Mouse (Mus musculus) limb, embryonic 14.5 days (tissue): ENCODE results near the gene Dnlz. TPM values are rescaled to one million over a fixed set of nuclear protein-coding genes. Genes with fewer than 3 reads are reported as not detected.

Source experiments
- ATAC-seq: fragments of 200-750 bp; cut with Nextera tagmentation; 2 replicates; pipeline ENCODE4 v1.8.0; 2017; ENCODE audit warnings: low read depth, moderate number of reproducible peaks, moderate TSS enrichment; ENCODE audit not compliant: low FRiP score
- DNase-seq: peaks from one replicate; pipeline ENCODE4 v3.0.0-alpha.2; 2015; ENCODE audit warnings: low spot score
- H3K27ac ChIP-seq: fragments of 300-500 bp; sonication (generic); replicated peaks from 2 replicates; pipeline ENCODE4 v1.5.1; 2014; ENCODE audit warnings: low read depth, mild to moderate bottlenecking, low read length, moderate library complexity, mixed read lengths
- H3K27me3 ChIP-seq: fragments of 300-500 bp; sonication (generic); 2 replicates; pipeline ENCODE4 v1.6.1; 2014; ENCODE audit warnings: low read length, mixed read lengths; ENCODE audit not compliant: control insufficient read depth, insufficient read depth
- H3K36me3 ChIP-seq: fragments of 300-500 bp; sonication (generic); 2 replicates; pipeline ENCODE4 v1.6.1; 2014; ENCODE audit warnings: mild to moderate bottlenecking, low read length, moderate library complexity, mixed read lengths; ENCODE audit not compliant: control insufficient read depth, insufficient read depth
- H3K4me1 ChIP-seq: fragments of 300-500 bp; sonication (generic); 2 replicates; pipeline ENCODE4 v1.6.1; 2014; ENCODE audit warnings: antibody characterized with exemption, low read length, mixed read lengths; ENCODE audit not compliant: control insufficient read depth, insufficient read depth
- H3K4me2 ChIP-seq: fragments of 300-500 bp; sonication (generic); replicated peaks from 2 replicates; pipeline ENCODE4 v1.6.1; 2014; ENCODE audit warnings: low read depth, mild to moderate bottlenecking, low read length, moderate library complexity; ENCODE audit not compliant: severe bottlenecking
- H3K4me3 ChIP-seq: fragments of 300-500 bp; sonication (generic); replicated peaks from 2 replicates; pipeline ENCODE4 v1.5.1; 2014; ENCODE audit warnings: low read length
- H3K9ac ChIP-seq: fragments of 300-500 bp; sonication (generic); 2 replicates; pipeline ENCODE4 v1.6.1; 2014; ENCODE audit warnings: mild to moderate bottlenecking, low read depth, low read length, moderate library complexity; ENCODE audit not compliant: severe bottlenecking
- H3K9me3 ChIP-seq: fragments of 300-500 bp; sonication (generic); 2 replicates; pipeline ENCODE4 v1.6.1; 2016; ENCODE audit warnings: low read length; ENCODE audit not compliant: control insufficient read depth
- POLR2A ChIP-seq: fragments of 200-500 bp; IDR thresholded peaks from 2 replicates; pipeline ENCODE4 v1.8.0; 2012; ENCODE audit warnings: inconsistent platforms, mild to moderate bottlenecking, moderate library complexity, borderline replicate concordance; ENCODE audit not compliant: insufficient read depth, insufficient read length; ENCODE audit errors: extremely low read depth
- WGBS: fragments of 180-500 bp; shearing (Covaris S2); extraction: QIAGEN DNeasy Blood & Tissue Kit; methylation state at CpG from one replicate; pipeline ENCODE4 v1.1.7; 2014; 5-methylcytosine and 5-hydroxymethylcytosine counted together
- polyA plus RNA-seq, 2 experiments: library from polyadenylated mRNA; depleted of rRNA in 1 of 2; stranded (reverse) in 1 of 2; unstranded in 1 of 2; fragments of >200 nt; fragmentation: Nextera tagmentation in 1 of 2; extraction: Ambion mirVana in 1 of 2; gene quantifications; 2 replicates each; pipeline versions ENCODE4 v1.2.1 to v1.2.3; 2012 to 2014

Dnlz gene
- polyA plus RNA-seq, 2 experiments = 28.2 to 31.1 TPM

DNA sequence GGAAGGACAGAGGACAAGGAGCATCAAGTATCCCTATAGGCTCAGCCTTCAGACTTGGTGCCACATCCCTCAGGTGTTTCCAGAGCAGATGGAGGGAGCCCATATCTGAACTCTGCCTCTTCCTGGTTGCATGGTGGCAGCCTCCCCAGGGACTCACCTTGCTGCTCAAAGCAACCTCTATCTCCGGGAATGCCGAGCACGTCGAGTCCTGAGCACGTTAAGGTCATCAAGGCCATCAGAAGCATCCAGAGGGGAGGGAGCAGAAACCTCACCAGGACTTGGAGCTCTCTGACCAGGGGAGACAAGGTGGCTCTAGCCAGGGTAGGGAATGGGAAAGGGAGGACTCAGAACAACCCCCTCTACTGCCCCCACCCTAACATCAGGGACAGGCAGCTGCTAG is 11.6 kb upstream of the Dnlz start:
- WGBS = 88% methylated on average over 5 of the region's 5 CpGs
- peaks cover 61% of the 10 kb centered on the region for H3K36me3 ChIP-seq
- H3K4me2 ChIP-seq = no peak overlapping the region
- no peaks in the 10 kb centered on the region for H3K9me3 ChIP-seq
- no peak for ATAC-seq
- no peaks in the 10 kb centered on the region for H3K27me3 ChIP-seq
- no peak overlapping the region for H3K27ac ChIP-seq
- DNase-seq = no peak
- H3K4me1 ChIP-seq = no peaks in the 10 kb centered on the region
- no peak for TF ChIP-seq POLR2A
- no peak overlapping the region for H3K9ac ChIP-seq
- H3K4me3 ChIP-seq = no peak overlapping the region

DNA sequence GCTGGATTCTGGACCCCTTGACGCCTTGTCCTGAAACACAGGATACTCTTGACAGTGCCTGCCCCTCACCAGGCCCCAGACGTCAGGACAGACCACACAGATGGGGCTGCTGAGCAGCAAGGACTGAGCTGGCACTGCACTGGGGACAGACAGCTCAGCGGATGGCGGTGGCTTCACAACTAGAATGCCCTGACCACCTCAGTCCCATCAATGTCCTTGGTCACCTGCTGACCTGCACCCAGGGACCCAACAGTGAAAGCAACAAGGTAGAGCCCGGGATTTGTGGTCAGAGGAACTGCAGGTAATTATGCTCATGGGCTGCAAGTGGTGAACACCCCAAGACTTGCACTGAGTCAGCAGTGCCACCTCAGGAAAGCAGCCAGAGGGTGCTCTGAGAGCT is 11.1 kb upstream of the Dnlz start:
- no peak for TF ChIP-seq POLR2A
- no peaks in the 10 kb centered on the region for H3K9me3 ChIP-seq
- no peak overlapping the region for H3K4me2 ChIP-seq
- 77% methylated on average over 5 of the region's 5 CpGs for WGBS
- H3K36me3 ChIP-seq = peaks cover 56% of the 10 kb centered on the region
- no peak for DNase-seq
- H3K4me3 ChIP-seq = no peak overlapping the region
- H3K4me1 ChIP-seq = no peaks in the 10 kb centered on the region
- H3K27me3 ChIP-seq = no peaks in the 10 kb centered on the region
- 0 out of 2 replicates have a peak overlapping the region, but pooled peaks have one; percentile 25 for H3K9ac ChIP-seq
- no peak for ATAC-seq
- H3K27ac ChIP-seq = no peak overlapping the region

DNA sequence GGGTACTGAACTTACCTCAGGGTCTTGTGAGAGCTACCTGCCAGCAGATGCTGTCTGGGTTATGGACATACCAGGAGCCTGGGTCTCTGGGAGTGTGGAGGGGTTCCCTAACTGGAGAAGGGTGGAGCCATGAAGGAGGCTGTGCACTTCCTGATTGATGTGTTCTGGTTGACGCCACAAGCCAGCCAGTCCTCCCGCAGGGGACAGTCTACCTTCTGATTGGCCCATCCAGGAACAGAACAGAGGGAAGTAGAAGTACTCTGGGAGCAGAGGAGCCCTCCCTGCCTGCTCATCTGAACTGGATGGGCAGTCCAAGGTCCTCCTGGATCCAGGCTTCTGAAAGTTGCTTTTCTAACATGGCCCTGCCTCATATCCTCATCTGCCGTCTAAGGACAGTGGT is 8.9 kb upstream of the Dnlz start, which contains the start of gene Card9:
Gene Card9, minus strand, starts transcription at position 147 of the 400 bp plus-strand sequence.
- Histone ChIP-seq H3K9me3 (no peaks in the 10 kb centered on the region), H3K9ac (no peak within 1 kb of the TSS), H3K36me3 (peaks cover 33% of the 10 kb centered on the region), H3K4me2 (no peak within 1 kb of the TSS), H3K4me3 (no peak within 1 kb of the TSS), H3K27ac (no peak within 1 kb of the TSS), H3K4me1 (no peaks in the 10 kb centered on the region), H3K27me3 (no peaks in the 10 kb centered on the region)
- DNase-seq (no peak), ATAC-seq (no peak)
- no peak for TF ChIP-seq POLR2A
- WGBS = 50% methylated on average over 3 of the region's 3 CpGs

DNA sequence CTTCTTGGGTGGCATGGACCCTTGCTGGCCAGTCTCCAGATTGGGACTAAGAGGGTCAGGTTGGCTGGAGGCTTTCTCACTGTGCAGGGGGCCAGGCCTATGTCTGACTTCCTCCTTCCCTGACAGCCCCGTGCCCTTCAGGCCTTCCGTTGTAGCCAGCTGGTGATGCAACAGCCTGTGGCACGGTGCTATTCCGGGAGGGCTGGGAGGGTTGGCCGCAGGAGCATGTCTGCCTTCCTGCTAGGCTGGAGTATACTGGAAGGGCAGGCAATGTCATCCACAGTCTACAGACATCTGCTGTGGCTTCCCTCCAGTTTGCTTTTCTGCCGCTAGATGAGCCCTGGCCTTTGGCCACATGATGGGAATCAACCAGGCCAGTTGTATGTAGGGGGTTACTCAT is 8.1 kb upstream of the Dnlz start:
- H3K9me3 ChIP-seq = no peaks in the 10 kb centered on the region
- no peak overlapping the region for H3K9ac ChIP-seq
- H3K27ac ChIP-seq = no peak overlapping the region
- DNase-seq = no peak
- no peaks in the 10 kb centered on the region for H3K4me1 ChIP-seq
- no peak for TF ChIP-seq POLR2A
- ATAC-seq = no peak
- 95% methylated on average over 6 of the region's 6 CpGs for WGBS
- H3K4me3 ChIP-seq = no peak overlapping the region
- H3K27me3 ChIP-seq = no peaks in the 10 kb centered on the region
- no peak overlapping the region for H3K4me2 ChIP-seq
- H3K36me3 ChIP-seq = peaks cover 28% of the 10 kb centered on the region

DNA sequence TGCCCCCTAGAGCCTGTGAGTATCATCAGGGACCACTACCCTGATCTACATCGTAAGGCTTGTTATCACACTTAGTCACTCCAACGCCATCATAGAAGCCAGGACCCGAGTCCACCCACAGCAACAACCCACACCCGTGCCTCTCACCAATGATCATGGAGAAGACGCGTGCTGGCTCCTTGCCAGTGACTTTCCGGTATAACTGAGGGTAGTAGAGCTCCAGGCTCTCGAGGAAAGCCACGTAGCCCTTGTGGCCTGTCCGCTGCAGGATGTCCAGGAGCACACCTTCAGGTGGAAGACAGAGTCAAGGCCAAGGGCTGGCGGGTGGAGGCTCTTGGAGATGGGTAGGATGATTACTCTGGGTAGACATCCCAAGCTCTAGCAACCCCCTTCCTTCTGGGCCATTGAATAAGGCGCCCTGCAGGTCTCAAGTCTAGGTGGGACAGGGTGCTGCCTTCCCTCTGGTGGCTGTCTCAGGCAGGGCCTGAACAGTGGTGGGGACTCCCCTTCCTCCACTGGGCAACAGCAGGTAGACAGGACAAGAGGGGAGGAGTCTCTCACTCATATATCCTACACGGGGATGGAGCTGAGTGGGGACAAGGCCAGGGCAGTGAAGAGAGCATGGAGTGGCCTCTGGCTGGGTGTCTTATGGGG is 6.9 kb upstream of the Dnlz start:
- H3K4me1 ChIP-seq = no peaks in the 10 kb centered on the region
- no peak for TF ChIP-seq POLR2A
- H3K9ac ChIP-seq = no peak overlapping the region
- peaks cover 16% of the 10 kb centered on the region for H3K36me3 ChIP-seq
- DNase-seq = no peak
- H3K4me3 ChIP-seq = no peak overlapping the region
- no peak overlapping the region for H3K4me2 ChIP-seq
- no peaks in the 10 kb centered on the region for H3K27me3 ChIP-seq
- no peak for ATAC-seq
- WGBS = 87% methylated on average over 13 of the region's 13 CpGs
- H3K27ac ChIP-seq = no peak overlapping the region
- H3K9me3 ChIP-seq = no peaks in the 10 kb centered on the region
